Mouse (Mus musculus) olfactory bulb, adult 2 months (tissue): ENCODE measurements around the gene Htr1a.

Experiments
- CTCF ChIP-seq: fragments of 200-500 bp; IDR thresholded peaks from 2 replicates; pipeline ENCODE4 v1.5.1; 2012; ENCODE audit warnings: low read depth, mild to moderate bottlenecking, low read length, moderate library complexity; ENCODE audit not compliant: insufficient read depth
- POLR2A ChIP-seq: fragments of 200-500 bp; IDR thresholded peaks from 2 replicates; pipeline ENCODE4 v1.6.1; 2012; ENCODE audit warnings: mild to moderate bottlenecking, low read depth, low read length, moderate library complexity; ENCODE audit not compliant: insufficient read depth

GRCm38 (mm10) chr13:105447695-105448094 is 4.3 kb downstream of the Htr1a start:
- no peak for TF ChIP-seq CTCF
- TF ChIP-seq POLR2A: no peak
